Mouse (Mus musculus) A20 (cell line): ENCODE measurements around the gene Htr7.

Experiments
- DNase-seq: peaks from one replicate; pipeline ENCODE4 v3.0.0-alpha.2; 2011; ENCODE audit warnings: low read depth, low spot score

The Htr7 gene

DNA sequence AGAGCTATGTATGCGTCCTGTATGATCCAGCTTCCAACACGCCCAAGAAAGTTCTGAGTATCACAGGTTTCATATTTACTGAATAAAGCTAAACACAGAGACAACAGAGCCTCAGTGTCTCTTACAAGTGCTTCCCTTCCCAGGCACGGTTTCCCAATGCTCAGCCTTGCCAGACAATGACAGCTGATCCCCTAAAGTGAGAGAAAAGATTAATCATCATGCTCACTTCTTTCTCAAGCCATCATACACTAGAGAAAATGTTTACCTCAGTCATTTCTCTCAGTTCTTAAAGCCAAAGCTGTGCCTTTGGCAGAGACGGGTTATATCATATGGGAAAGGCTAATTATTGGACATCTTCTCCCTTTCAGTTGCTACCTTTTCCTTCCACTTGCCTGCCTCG, 99.7 kb downstream of the Htr7 start:
- DNase-seq: no peak

DNA sequence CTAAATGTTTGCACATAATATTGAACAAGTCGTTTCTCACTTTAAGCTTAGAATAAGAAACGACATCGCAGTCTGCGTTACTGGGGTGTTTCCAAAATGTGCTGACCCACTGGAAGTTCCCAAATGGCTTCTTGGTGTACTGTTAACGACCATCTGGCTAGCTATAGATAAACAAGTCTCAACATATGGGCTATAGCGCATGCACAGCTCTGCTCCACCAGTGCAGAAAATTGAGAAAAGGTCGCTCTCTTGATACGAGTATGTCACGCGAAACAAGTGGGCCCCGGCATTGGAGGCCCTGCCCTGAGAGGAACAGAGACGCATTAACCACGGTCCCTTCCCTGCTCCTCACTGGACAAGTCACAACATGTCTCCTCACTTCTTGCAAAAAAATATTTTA, 101.6 kb downstream of the Htr7 start:
- DNase-seq: no peak

DNA sequence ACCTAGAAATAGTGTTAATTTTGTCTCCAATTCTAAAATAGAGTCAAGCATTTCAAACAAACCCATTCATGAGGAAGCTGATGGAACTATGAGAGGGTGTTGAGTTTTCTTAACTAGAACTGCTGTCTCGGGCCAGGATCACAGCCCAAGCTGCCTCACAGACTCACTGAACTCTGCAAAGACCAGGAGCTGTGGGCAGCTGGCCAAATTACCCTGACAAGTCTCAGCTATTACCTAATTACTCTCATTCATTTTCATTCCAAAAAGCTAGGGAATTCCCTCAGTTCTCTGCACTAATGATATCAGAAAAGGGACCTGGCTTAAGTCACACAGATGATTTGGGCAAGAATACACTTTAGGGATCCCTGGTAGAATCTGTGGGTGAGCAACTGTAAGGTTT, 107.4 kb downstream of the Htr7 start:
- no peak for DNase-seq

DNA sequence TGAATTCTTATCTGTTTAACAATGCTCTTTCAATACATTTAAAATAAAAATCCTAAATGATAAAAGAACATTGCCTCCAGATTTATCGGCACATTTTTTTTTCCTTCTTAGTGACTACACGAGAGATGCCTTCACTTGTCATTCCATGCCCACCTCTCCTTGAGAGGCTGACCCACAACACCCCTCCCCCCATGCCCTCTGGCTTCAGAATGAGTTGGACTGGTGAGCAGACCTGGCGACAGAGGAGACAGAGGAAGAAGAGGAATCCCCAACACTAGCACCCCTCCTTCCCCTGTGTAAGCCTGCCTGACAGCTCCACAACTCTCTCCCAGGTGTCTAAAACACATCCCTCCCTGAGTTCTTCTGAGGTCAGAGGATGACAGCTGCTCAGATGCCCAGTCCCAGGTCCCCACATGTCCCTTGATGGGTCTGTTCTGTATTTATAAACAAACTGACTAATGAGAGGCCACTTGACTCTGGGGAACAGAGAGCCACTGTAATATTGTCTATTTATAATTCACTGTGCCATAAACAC, 132.3 kb downstream of the Htr7 start:
- DNase-seq: no peak

DNA sequence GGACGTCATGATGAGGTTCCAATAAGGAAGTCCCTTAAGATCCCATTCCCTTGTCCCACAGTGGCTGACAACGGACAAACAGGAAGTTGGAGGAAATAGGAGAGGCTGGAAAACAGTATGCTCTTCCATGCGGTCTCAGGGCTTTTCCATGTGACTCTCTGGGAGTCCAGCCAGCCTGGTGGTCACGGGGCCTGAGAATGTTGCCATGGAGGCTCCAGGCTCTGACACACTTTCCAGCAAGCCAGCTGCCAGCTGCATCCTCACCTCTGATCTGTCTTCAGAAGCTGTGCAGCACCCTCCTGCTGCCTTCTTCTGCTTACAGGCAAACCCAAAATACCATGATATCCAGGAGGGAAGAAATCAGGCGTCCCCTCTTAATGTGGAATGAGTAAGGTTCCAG, 132.9 kb downstream of the Htr7 start:
- no peak for DNase-seq
